Mouse (Mus musculus) liver, embryonic 14.5 days (tissue): ENCODE results near the gene Runx2.

ENCODE experiments used
- CTCF ChIP-seq: IDR thresholded peaks from 2 replicates; pipeline ENCODE4 v1.5.1; 2016; ENCODE audit warnings: antibody characterized with exemption, low read depth, control low read depth
- EP300 ChIP-seq: IDR thresholded peaks from 2 replicates; pipeline ENCODE4 v1.6.1; 2016; ENCODE audit warnings: antibody characterized with exemption, low read depth

DNA sequence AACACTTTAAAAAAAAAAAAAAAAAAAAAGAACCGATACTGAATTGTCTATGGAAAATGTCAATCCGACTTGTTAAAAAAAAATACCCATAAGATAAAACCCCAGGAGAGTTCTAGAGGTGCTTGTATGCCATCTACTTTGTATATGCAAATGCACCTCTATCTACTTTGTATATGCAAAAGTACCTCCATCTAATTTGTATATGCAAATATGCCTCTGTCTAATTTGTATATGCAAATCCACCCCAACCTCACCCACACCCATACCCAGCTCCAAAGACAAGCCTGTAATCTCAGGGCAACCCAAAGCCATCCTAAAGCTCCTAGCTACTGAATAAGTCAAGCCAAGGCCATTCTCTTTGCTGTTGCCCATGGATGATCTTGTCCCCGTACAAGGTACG lies 203.1 kb downstream of the Runx2 start:
- TF ChIP-seq CTCF: no peak
- TF ChIP-seq EP300: no peak
